Mouse (Mus musculus) kidney, postnatal 0 days (tissue): ENCODE results near the gene Slc25a22. TPM values are rescaled to one million over a fixed set of nuclear protein-coding genes. Genes with fewer than 3 reads are reported as not detected.

Source experiments
- ATAC-seq: fragments of 200-750 bp; cut with Nextera tagmentation; replicated peaks from 2 replicates; pipeline ENCODE4 v1.8.0; 2017; ENCODE audit warnings: low read depth, moderate number of reproducible peaks, moderate TSS enrichment, moderate library complexity; ENCODE audit not compliant: low FRiP score
- DNase-seq: peaks from one replicate; pipeline ENCODE4 v3.0.0-alpha.2; 2016; ENCODE audit warnings: low spot score
- H3K27ac ChIP-seq: fragments of 300-500 bp; sonication (generic); 2 replicates; pipeline ENCODE4 v1.5.1; 2014; ENCODE audit warnings: mild to moderate bottlenecking
- H3K27me3 ChIP-seq: fragments of 300-500 bp; sonication (generic); 2 replicates; pipeline ENCODE4 v1.6.1; 2014; ENCODE audit warnings: low read length, mixed read lengths; ENCODE audit not compliant: insufficient read depth
- H3K36me3 ChIP-seq: fragments of 300-500 bp; sonication (generic); 2 replicates; pipeline ENCODE4 v1.6.1; 2014; ENCODE audit warnings: low read length, mixed read lengths; ENCODE audit not compliant: insufficient read depth
- H3K4me1 ChIP-seq: fragments of 300-500 bp; sonication (generic); replicated peaks from 2 replicates; pipeline ENCODE4 v1.6.1; 2014; ENCODE audit warnings: antibody characterized with exemption, low read length, mixed read lengths; ENCODE audit not compliant: insufficient read depth
- H3K4me2 ChIP-seq: fragments of 300-500 bp; sonication (generic); 2 replicates; pipeline ENCODE4 v1.6.1; 2014; ENCODE audit warnings: mild to moderate bottlenecking, low read length, moderate library complexity, mixed read lengths
- H3K4me3 ChIP-seq: fragments of 300-500 bp; sonication (generic); replicated peaks from 2 replicates; pipeline ENCODE4 v1.5.1; 2014; ENCODE audit warnings: low read depth, low read length
- H3K9ac ChIP-seq: fragments of 300-500 bp; sonication (generic); 2 replicates; pipeline ENCODE4 v1.6.1; 2014; ENCODE audit warnings: low read depth, low read length
- H3K9me3 ChIP-seq: fragments of 300-500 bp; sonication (generic); replicated peaks from 2 replicates; pipeline ENCODE4 v1.6.1; 2016; ENCODE audit warnings: low read length, inconsistent platforms, mixed read lengths
- CTCF ChIP-seq: IDR thresholded peaks from 2 replicates; pipeline ENCODE4 v1.5.1; 2016; ENCODE audit warnings: antibody characterized with exemption, low read depth, mild to moderate bottlenecking, moderate library complexity
- WGBS: fragments of 180-500 bp; shearing (Covaris S2); extraction: QIAGEN DNeasy Blood & Tissue Kit; methylation state at CpG from one replicate; pipeline ENCODE4 v1.1.7; 2014; 5-methylcytosine and 5-hydroxymethylcytosine counted together
- polyA plus RNA-seq: library from polyadenylated mRNA; unstranded; fragments of >200 nt; fragmentation: Nextera tagmentation; extraction: Ambion mirVana; gene quantifications from 2 replicates; pipeline ENCODE4 v1.2.1, GENCODE M21; 2015

Slc25a22 gene
- polyA plus RNA-seq = 15.8 and 17.3 TPM in 2 replicates

GRCm38 (mm10) chr7:141437178-141438120 lies at the start of gene Slc25a22:
TSS of gene Slc25a22 (minus strand) at chr7:141437892.
- WGBS = 5% methylated on average over 53 of the region's 53 CpGs
- H3K4me1 ChIP-seq = peaks cover 23% of the 10 kb centered on the region
- peak within 1 kb of the TSS; percentile 48 for H3K4me3 ChIP-seq
- H3K9me3 ChIP-seq = no peaks in the 10 kb centered on the region
- no peak within 1 kb of the TSS for H3K27ac ChIP-seq
- DNase-seq (peak; percentile 91), ATAC-seq (peak; percentile 81)
- H3K27me3 ChIP-seq = no peaks in the 10 kb centered on the region
- H3K4me2 ChIP-seq = peak within 1 kb of the TSS; percentile 87
- peaks cover 9% of the 10 kb centered on the region; the same call in 1 of the 2 replicates for H3K36me3 ChIP-seq
- H3K9ac ChIP-seq = peak within 1 kb of the TSS; percentile 54
- TF ChIP-seq CTCF = peak; percentile 77

GRCm38 (mm10) chr7:141487141-141487540 lies 49.4 kb upstream of the Slc25a22 start:
- no peak overlapping the region for H3K4me2 ChIP-seq
- no peak overlapping the region for H3K4me3 ChIP-seq
- DNase-seq (no peak), ATAC-seq (no peak)
- 70% methylated on average over 7 of the region's 7 CpGs for WGBS
- H3K4me1 ChIP-seq = peaks cover 8% of the 10 kb centered on the region
- TF ChIP-seq CTCF = no peak
- H3K27ac ChIP-seq = no peak overlapping the region
- H3K27me3 ChIP-seq = no peaks in the 10 kb centered on the region
- H3K9ac ChIP-seq = no peak overlapping the region
- no peaks in the 10 kb centered on the region for H3K9me3 ChIP-seq
- peaks cover 19% of the 10 kb centered on the region; the same call in 1 of the 2 replicates for H3K36me3 ChIP-seq

- Histone ChIP-seq H3K9ac (no peak overlapping the region), H3K36me3 (0 out of 2 replicates have a peak, but pooled peaks cover 14% of the 10 kb centered on the region), H3K9me3 (no peaks in the 10 kb centered on the region), H3K4me3 (no peak overlapping the region), H3K27me3 (no peaks in the 10 kb centered on the region), H3K4me1 (peaks cover 15% of the 10 kb centered on the region), H3K27ac (no peak overlapping the region), H3K4me2 (no peak overlapping the region)
- no peak for DNase-seq
- 69% methylated on average over 1 of the region's 1 CpGs for WGBS
- TF ChIP-seq CTCF = no peak
- no peak for ATAC-seq
Measured at GRCm38 (mm10) chr7:141486239-141486638, 48.5 kb upstream of the Slc25a22 start.

GRCm38 (mm10) chr7:141485606-141486005 lies 47.9 kb upstream of the Slc25a22 start:
- ATAC-seq (no peak), DNase-seq (no peak)
- Histone ChIP-seq H3K9ac (no peak overlapping the region), H3K9me3 (no peaks in the 10 kb centered on the region), H3K4me3 (no peak overlapping the region), H3K4me1 (peaks cover 20% of the 10 kb centered on the region), H3K36me3 (0 out of 2 replicates have a peak, but pooled peaks cover 12% of the 10 kb centered on the region), H3K4me2 (no peak overlapping the region), H3K27me3 (no peaks in the 10 kb centered on the region), H3K27ac (no peak overlapping the region)
- no peak for TF ChIP-seq CTCF
- 86% methylated on average over 2 of the region's 2 CpGs for WGBS

- H3K4me2 ChIP-seq = no peak overlapping the region
- no peak overlapping the region for H3K27ac ChIP-seq
- no peak overlapping the region for H3K9ac ChIP-seq
- 0 out of 2 replicates have a peak, but pooled peaks cover 8% of the 10 kb centered on the region for H3K36me3 ChIP-seq
- TF ChIP-seq CTCF = no peak
- WGBS = 61% methylated on average over 2 of the region's 2 CpGs
- no peak overlapping the region for H3K4me3 ChIP-seq
- DNase-seq (no peak), ATAC-seq (no peak)
- H3K9me3 ChIP-seq = no peaks in the 10 kb centered on the region
- H3K27me3 ChIP-seq = no peaks in the 10 kb centered on the region
- H3K4me1 ChIP-seq = peaks cover 20% of the 10 kb centered on the region
Measured at GRCm38 (mm10) chr7:141485186-141485585, 47.5 kb upstream of the Slc25a22 start.

GRCm38 (mm10) chr7:141484186-141485120 lies 46.8 kb upstream of the Slc25a22 start:
- Histone ChIP-seq H3K9ac (no peak overlapping the region), H3K27ac (no peak overlapping the region), H3K36me3 (0 out of 2 replicates have a peak, but pooled peaks cover 8% of the 10 kb centered on the region), H3K9me3 (no peaks in the 10 kb centered on the region), H3K4me2 (no peak overlapping the region), H3K4me3 (no peak overlapping the region), H3K27me3 (no peaks in the 10 kb centered on the region), H3K4me1 (peaks cover 20% of the 10 kb centered on the region)
- ATAC-seq = no peak
- no peak for DNase-seq
- TF ChIP-seq CTCF = no peak
- WGBS = 61% methylated on average over 5 of the region's 5 CpGs
